Mouse (Mus musculus) common myeloid progenitor, adult 5-6 weeks (primary cell): ENCODE results near the gene Ikbip. TPM values are rescaled to one million over a fixed set of nuclear protein-coding genes. Genes with fewer than 3 reads are reported as not detected.

ENCODE experiments used
- ATAC-seq: replicated peaks from 2 replicates; pipeline ENCODE4 v1.8.0; 2016; ENCODE audit warnings: low read depth, mild to moderate bottlenecking, moderate TSS enrichment, inconsistent platforms; ENCODE audit not compliant: poor library complexity, severe bottlenecking
- total RNA-seq: library from RNA; stranded (forward); fragments of 200-1000, 187-1606 nt; gene quantifications from 2 replicates; pipeline ENCODE4 v1.2.3, GENCODE M21; 2017

Gene Ikbip
- total RNA-seq, 1 experiment from 2014 or later = 19.0 TPM

DNA sequence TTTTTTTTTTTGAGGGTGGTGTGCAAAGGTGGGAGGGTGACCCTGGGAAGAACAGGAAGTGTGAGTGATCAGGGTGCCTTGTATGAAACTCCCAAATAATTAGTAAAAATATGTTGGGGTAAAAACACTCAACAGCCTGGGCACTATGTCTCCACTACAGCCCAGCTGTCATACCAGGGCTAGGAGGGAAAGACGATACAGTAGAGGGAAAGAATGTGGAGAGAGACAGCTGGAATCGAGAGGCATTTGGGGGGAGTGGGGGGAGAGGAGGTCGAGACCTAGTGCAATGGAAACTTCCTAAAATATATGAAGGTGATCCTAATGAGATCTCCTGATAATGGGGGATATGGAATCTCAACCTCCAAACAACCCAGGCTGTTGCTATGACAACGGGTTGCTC is 27.1 kb downstream of the Ikbip start:
- ATAC-seq = no peak

DNA sequence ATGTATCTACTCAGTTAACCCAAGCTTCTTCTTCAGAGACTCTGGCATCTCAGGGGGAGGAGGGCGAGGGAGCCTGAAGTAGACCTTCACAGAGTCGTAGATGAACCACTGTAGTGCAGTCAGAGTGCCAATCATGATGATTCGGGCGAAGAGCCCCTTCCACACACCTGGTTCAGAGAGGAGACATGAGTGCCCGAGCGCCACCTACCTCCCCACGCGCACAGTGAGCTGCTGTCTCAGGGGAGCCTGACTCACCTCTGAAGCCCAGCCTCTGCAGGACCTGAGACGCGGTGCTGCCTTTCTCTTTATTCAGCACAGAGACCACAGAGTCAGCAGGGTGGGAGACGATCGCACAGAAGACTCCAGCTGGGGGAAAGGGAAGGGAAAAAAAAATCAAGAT is 34.2 kb downstream of the Ikbip start:
- no peak for ATAC-seq

DNA sequence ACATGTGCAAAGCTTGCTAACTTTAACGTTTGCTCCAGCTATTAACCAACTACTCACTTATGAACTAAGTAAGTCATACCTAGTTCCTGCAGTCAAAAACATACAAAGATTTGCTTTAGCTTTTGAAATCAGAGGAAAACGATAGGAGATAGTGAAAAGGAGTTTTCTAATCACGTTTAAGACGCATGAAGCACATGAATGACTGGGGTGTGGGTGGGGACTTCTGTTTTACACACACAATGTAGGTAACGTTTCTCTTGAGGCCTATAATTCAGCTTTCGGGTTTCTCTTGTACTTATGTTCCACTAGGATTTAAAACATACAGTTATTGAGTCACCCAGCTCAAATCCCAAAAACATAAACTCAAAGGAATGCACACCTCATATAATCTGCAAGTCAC is 39.9 kb downstream of the Ikbip start:
- no peak for ATAC-seq

DNA sequence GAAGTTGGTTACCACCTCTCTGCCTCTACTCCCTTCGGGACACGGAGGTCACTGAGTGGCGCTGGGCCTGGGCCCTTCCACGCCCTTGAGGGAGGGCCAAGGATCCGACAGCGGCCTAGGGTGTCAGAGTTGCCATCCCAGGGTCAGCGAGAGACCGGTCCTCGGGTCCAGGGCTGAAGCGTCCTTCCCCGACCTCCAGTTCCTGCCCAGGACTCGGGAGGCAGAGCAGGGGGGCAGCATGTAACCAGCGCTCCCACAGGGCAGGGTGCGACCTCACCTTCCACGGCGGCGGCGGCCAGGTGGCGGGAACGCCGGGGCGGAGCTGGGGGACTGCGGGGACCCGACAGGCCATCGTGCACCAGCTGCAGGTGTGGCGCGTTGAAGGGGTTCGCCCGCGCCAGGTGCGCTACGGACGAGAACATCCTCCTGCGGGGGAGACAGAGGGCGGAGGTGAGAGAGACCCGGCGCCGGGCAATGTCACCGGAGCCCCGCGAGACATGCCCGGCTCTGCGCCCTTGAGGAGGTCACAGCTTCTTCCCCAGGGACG is 40.6 kb downstream of the Ikbip start:
- ATAC-seq = peak; percentile 40

DNA sequence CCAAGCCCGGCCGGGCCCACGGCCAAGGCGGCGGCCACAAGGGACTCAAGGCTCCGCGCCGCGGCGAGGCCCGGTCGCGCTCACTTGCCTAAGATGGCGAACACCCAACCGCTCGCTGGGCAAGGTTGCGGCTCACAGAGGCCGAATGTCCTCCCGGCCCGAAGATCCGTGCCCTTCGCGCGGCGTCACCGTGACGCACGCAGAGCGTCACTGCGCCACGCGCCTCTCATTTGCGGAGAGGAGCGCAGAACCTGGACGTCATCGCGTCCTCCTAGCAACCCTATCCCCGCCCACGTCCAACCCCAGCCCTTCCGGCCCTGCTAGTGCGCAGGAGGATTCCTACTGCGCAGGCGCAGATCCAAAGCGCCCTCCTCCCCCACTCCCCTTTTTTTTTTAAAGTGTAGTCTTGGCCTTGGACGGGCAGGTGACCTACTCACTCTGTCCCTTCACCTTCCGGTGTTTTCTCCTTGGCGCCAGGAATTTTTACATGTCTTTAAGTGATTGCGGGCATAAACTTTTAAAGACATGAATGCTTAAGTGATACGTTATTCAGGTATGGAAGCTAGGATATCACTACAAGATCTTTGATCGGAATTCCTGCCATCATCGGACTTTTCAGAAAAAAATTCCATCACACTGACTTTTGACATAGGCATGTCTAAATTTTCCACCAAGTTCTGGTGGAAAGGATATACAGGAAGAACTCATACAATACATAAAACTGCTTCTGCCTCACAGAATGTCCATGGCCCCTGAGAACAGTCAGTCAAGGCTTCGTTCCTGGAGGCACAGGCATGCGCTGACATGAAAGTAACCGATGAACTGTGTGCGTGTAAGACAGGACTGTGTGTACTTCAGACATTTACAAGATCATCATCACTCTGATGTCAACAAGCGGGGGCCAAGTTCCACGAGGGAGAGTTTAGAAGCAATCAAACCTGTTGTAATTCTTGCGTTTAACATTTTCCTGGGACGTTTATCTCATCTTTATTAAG is 41.4 kb downstream of the Ikbip start, which contains the start of gene Slc25a3:
Slc25a3 (minus strand) TSS at position 232 of the 995 bp plus-strand sequence.
- peak; percentile 97 for ATAC-seq

DNA sequence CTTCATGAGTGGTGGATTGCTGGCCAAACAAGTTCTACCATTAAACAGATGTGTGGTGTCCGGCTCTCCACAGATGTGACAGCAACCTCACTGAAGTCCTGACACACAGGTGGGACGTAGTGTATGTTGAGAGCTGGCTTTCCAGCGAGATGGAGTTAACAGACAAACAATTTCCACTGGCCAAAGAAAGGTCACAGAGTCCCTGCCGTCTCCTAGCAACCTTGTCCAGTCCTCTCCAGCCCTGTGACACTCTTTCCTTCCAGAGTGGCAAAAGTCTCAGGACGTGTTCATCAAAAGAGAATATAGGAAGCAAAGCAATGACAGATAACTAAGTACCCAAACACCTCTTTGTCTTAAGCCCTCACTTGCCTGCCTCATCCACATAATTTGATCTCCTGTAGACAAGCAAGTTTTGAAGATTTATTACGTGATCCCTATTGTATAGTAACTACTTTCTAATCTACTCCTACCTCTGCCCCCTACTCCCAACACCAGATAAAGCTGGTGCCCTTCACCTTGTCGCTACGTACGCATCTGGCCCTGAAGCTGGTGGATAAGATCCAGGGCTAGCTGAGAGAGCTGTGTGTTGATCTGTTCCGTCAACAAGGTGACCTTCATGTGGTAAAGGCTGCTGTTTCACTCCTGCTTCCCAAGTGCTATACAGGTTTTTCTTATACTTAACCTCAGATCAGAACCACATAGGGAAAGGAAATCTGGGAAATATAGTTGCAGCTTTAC is 44.0 kb downstream of the Ikbip start:
- ATAC-seq = no peak

DNA sequence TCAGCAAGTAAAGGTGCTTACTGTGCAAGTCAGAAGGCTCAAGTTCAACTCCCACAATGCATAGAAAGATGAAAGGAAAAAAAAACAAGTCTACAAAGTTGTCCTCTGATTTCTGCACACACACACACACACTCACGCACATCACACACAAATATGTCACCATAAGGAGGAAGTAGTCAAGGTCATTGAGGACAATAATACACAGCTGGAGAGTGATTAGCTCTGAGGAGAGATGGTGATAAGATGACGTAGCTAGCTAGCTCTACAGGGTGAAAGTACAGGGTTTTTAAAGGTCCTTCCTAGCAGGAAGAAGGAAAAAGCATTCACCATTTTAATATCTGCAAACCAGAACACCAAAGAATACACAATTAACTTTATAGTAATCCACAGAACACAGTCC is 44.7 kb downstream of the Ikbip start:
- ATAC-seq = no peak

DNA sequence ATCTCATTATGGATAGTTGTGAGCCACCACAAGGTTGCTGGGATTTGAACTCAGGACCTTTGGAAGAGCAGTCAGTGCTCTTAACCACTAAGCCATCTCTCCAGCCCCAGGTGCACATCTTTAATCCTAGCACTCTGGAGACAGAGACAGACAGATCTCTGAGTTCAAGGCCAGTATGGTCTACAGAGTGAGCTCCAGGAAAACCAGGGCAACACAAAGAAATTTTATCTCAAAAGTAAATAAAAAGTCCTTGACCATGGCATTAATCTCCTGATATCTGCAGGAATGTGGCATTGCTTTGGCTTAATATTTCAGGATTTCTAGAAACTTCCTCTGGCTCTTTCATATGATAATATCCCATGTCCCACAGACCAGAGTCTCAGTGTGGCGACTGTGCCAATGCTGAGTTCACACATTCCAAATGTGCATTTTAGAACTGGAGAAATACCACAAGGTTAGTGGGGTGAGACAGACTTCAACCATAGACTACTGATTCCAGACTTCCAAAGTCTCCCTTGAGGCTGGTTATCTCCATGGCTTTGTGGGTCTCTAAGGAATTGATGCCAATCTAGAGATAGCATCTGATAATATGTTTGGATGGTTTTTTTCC is 45.9 kb downstream of the Ikbip start:
- no peak for ATAC-seq

DNA sequence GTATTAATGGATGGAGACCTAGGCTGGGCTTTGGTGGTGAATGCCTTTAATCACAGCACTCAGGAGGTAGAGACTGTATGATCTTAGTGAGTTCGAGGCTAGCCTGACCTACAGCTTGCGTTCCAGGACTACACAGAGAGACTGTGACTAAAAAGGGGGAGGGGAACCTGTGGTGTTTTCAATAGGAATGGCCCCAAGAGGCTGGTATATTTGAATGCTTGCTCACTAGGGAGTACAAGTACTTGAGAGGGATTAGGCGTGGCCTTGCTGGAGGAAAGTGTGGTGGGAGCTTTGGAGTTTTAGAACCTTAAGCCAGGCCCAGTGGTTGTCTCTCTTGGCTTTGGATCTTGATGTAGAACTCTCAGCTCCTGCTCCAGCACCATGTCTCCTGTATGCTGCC is 48.1 kb downstream of the Ikbip start:
- no peak for ATAC-seq

DNA sequence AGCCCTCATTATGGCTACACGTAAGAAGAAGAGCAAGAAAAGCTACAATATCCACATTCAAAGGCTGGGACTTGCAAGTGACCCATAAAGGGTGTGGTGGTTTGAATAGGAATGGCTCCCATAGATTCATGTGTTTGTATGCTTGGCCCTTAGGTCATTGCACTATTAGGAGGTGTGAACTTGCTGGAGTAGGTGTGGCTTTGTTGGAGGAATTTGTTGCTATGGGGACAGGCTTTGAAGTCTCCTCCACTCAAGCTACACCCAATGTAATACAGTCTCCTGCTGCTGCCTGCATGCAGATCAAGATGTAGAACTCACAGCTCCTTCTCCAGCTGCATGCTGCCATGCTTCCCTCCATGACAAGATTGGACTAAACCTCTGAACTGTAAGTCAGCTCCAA is 48.8 kb downstream of the Ikbip start:
- ATAC-seq = no peak

DNA sequence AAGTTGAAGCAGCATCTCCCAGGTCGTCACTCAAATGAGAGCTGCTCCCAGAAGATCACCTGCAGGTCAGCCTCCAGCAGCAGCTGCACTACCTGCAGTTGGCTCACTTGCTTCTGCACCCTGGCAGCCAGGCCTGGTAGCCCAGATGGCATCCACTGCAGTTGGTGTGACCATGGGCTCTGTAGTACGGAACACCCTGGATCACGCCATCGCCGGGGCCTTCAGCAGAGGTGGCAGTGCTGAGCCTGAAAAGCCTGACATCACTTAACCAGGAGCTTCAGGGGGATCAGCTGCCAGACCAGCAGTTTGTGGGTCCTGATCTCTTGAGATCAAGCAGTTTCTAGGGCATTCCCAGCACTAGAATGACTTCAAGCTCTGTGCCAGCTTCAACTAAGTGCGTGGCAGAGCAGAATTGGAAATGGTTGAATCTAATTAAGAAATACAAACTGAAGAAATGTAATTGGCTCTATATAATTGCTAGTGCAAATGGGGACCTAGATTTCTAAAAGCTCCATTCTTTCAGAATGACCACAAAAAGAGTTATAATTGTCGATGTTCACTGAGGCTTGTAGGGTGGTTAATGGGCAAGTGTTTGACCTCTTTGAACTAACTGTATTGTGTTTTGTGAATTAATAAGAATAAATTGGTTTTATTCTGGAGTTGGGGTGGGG is 52.7 kb downstream of the Ikbip start:
- no peak for ATAC-seq

DNA sequence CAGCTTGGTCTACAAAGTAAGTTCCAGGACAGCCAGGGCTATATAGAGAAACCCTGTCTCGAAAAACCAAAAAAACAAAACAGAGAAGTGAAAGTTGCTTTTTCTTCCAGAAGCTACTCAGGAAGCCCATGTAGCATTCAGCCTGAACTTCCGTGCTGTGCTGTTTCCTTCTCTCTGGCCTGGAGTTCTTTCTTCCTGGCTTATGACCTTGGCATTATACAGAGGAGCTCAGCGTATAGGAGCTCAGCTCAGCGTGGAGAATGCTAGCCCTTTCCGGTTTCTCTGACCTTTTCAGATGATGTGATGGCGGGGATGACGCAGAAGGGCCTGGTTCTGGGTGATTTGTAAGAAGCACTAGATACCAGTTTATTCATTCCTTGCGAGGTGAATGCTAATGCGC is 54.7 kb downstream of the Ikbip start:
- ATAC-seq = peak; percentile 65

DNA sequence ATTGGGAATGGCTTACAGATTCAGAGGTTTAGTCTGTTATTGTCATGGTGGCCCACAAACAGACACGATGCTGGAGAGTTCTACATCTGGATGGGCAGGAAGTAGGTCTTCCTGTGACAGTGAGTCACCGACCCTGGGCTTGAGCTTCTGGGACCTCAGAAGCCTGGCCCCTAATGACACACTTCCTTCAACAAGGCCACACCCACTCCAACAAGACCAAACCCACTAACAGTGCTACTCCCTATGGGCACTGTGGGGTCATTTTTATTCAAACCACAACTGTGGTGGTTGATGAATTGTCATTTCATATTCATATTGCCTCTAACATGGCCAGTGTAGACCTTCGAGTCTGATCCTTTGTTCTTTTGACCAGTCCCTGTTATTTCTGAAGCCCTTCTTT is 55.6 kb downstream of the Ikbip start:
- ATAC-seq = peak; percentile 79

DNA sequence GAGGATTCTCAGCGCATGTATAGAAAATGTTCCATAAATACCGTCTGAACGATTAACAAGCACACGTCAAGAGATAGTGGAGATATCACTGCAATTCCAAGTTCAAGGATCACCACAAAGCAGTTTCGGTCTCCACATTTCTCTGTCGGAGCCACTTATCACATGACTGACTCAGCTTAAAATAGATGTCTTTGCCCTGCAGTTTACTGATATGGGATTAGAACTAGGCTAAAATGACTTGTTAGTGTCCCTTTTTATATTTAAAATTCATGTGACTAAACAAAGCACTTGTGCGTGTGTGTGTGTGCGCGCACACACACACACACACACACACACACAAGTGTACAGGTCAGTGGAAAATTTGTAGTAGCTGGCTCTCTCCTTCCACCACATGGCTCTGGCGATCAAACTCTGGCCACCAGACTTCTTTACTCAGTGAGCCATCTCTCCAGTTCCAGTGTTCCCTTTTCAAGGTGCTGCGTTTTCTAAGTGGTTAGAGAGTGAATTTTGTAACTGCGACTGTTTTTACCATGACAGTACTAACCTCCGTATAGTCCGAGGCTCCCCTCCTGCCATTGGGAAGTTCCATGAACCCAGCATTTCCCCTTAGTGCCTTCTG is 56.5 kb downstream of the Ikbip start:
- no peak for ATAC-seq

DNA sequence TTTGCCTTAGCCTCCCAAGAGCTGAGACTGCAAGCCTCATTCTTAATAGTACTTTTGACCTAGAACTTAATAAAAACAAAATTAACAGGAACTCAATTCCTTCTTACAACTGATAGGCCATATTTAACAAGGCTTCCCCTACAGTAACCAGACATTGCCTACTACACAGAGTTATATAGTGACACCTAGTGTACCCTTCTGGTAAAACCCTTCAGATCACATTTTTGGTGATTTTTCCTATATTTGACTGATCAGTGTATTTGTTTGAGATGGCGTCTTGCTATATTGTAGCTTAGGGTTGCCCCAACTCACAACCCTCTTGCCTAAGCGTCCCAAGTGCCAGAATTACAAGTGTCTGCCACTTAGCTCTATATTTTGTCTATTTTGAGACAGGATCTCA is 58.8 kb downstream of the Ikbip start:
- peak; percentile 67 for ATAC-seq

DNA sequence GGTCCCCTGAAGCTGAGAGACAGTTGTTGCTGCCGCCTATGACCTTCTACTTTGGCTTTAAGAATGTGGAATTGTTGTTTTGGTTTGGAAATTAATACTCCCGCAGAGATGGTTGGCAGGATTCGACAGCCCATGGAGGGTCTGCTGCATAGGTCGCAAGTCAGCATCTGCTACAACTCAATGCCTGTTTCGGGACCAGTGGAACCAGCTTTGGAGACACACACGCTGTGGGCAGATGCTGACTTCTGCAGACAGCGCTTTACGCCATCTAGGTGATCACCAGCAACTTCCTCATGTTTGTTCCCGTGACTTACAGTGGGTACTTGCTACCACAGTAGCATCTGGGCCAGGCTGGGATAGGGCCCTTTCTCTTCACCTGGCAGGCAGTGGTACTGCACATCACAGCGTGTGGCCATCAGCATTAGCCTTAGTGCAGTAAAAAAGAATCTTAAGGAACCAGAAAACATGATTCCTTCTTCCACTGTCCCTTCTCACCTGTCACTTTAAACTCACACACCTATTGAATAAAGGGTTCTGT is 60.0 kb downstream of the Ikbip start:
- ATAC-seq = peak; percentile 38

DNA sequence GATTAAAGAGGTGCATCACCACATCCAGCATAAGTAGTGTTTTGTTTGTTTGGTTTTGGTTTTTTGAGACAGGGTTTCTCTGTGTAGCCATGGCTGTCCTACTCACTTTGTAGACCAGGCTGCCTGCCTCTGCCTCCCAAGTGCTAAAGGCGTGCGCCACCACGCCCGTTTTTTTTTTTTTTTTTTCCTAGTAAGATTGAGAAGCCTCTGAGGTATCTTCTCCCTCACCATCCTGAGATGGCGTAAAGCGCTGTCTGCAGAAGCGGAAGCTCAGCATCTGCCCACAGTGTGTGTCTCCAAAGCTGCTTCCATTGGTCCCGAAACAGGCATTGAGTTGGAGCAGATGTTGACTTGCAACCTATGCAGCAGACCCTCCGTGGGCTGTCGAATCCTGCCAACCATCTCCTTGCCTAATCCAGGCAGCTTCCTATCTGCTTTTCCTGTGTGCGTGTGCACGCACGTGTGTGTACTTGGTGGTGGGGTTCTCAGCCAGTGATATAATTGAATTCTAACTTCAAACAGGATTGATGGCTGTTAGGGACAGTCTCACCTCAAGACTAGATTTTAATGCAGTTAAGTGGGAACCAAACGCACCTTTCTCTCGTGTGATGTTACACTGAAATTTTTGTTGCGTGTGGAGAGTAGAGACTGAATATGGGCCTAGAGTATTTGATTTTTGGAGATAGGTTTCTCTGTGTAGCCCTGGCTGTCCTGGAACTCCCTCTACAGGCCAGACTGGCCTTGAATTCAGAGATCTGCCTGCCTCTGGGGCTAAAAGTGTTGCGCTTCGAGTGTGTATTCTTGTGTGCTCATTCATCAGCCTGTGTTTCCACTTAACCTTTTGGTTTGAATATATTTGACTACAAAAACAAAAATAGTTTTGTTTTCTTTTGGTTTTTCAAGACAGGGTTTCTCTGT is 60.8 kb downstream of the Ikbip start:
- ATAC-seq = 0 out of 2 replicates have a peak, but pooled peaks have one; percentile 1

DNA sequence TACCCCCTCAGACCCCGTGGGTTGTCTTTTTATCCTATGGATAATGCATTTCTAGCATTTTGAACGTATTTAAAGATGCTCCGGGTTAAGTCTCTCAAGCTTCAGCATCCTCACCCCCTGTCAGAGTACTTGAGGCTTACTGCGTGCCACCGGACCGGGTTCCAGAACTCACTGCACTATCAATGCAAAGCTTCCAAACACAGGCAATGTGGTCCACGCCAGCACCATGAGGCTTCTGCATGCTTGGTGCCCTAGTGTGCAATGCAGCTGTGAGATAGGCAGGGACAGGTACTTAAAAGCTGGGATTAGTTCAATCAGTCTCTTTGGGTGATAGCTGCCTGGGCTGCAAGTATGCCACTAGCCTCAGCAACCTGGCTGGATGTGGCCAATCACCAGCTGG is 62.7 kb downstream of the Ikbip start:
- no peak for ATAC-seq
